Mouse (Mus musculus) left cerebral cortex, adult 6 months (tissue): ENCODE results near the gene Klf11. TPM values are rescaled to one million over a fixed set of nuclear protein-coding genes. Genes with fewer than 3 reads are reported as not detected.

Experiments
- long read RNA-seq, 2 experiments: library from polyadenylated mRNA; unstranded; transcript quantifications; one replicate each; pipeline ENCODE4 v2.0.0; 2019 to 2020
- polyA plus RNA-seq: library from polyadenylated mRNA; unstranded; fragments of <200 nt; fragmentation: Nextera tagmentation; gene quantifications from 2 replicates; pipeline ENCODE4 v1.2.3, GENCODE M21; 2021

The Klf11 gene
- polyA plus RNA-seq: 3.2 and 3.9 TPM in 2 replicates
- long read RNA-seq, experiment 1, full-length matches to known transcripts: 18 of 23 reads
- long read RNA-seq, experiment 1, partial matches to known transcripts: 5 of 23 reads
- long read RNA-seq, experiment 1, other reads (novel, unspliced or antisense): 0 of 23 reads
- long read RNA-seq, experiment 2, full-length matches to known transcripts: 1 of 3 reads
- long read RNA-seq, experiment 2, partial matches to known transcripts: 1 of 3 reads
- long read RNA-seq, experiment 2, other reads (novel, unspliced or antisense): 1 of 3 reads

DNA sequence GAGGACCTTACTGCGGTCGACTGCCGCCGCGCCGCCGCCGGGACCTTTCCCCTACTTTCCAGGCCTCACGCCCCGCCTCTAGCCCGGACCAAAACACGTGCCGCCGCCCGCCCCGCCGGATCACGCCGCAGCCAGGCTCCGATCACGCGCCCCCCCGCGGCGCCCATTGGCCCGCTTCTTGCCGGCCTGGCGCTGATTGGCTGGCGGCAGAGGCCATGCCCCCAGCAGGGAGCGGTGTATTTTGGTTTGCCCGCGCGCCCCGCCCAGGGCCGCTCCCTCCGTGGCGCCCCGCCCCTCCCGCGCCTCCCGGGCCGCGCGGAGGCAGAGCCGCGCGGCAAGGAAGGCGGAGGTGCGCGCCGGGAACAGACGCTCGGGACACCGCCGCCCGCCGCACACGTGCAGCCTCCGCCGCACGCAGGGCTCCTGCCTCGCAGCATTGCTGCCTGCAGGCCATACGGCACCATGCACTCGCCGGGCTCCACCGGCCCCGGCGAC lies at the start of gene Klf11:
TSS of gene Klf11 (plus strand) at position 212 of the 495 bp plus-strand sequence.

DNA sequence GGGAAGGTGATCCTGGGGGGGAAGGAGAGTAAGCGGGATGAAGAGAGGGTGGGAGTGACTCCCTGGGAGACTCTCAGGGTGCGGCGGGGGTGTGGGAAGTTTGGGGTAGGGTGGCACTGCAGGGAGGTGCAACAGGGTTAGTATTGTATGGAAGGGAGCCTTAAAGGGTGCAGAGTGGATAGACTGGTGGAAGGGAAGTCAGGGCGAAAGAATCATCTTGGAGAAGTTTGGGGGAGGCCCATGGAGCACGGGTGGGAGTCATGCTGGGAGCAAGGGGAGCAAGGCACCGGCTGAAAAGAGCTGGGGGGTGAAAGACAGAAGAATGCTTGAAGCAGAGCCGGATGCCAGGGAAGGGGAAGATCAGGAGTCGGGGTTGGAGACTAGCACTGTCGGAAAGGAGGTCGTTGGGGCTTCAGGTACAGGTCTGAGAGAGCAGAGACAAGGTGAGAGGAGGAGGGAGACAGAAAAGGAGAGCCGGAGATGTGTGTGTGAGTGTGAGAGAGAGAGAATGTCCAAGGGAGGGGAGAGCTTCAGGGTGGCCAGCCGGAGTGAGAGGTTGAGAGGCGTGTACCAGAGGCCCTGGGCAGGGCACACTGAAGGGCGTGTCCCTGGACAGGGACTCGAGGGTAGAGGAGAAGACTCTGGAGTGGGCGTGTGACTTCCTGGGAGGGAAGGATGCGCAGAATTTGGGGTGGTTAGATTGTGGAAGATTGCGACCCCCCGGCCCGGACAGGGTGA lies 30.4 kb downstream of the Klf11 start, which contains the start of gene Cys1:
TSS of gene Cys1 (minus strand) at position 528 of the 738 bp plus-strand sequence.

DNA sequence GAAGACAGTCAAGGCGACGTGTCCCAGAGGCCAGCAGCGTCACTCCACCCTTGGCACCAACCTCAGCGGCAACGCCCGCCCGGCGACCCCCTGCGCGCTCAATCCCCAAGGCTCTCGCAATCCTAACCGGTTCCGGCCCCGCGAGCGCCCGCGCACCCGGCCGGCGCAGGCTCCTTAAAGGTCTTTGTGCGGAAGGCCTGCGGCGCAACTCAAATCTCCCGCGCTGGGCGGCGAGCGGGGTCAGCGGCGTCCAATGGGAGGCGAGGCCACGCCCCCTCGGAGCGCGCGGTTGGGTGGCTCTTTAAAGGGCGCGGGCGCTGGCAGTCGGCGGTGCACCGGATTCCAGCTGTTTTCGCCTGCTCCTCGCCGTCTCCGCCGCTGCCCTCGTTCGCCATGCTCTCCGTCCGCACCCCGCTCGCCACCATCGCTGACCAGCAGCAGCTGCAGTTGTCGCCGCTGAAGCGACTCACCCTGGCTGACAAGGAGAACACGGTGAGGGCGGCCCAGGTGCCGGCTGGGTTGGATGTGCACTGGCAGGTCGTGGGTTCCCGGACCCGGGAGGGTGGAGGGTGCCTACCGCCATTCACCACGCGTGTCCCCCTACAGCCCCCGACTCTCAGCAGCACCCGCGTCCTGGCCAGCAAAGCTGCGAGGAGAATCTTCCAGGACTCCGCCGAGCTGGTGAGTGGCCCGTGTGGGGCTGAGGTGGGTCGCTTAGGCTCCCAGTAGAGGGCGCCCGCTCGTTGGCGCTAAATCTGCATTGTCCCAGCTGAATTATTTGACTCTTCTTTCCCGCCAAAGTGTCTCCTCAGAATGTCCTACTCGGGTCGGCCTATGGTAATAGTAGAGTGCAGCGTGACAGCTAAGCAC lies 57.1 kb downstream of the Klf11 start, which contains the start of gene Rrm2:
TSS of gene Rrm2 (plus strand) at position 288 of the 870 bp plus-strand sequence.

Other genes with a start within 250 kb of the Klf11 start
- gene Taf1b, start 152.9 kb upstream of the Klf11 start, polyA plus RNA-seq: 17.4 and 25.3 TPM in 2 replicates
- 4.9 and 6.6 TPM in 2 replicates for gene Grhl1, start 79.0 kb upstream of the Klf11 start, polyA plus RNA-seq
- gene Cys1, start 30.5 kb downstream of the Klf11 start, polyA plus RNA-seq: 1.7 and 13.5 TPM in 2 replicates
- 2.5 and 3.1 TPM in 2 replicates for gene Rrm2, start 57.0 kb downstream of the Klf11 start, polyA plus RNA-seq
- gene Mboat2, start 179.6 kb downstream of the Klf11 start, polyA plus RNA-seq: 29.8 and 37.0 TPM in 2 replicates